Mouse (Mus musculus) C2C12 (cell line): ENCODE data around the gene Dand5.

Source experiments
- CEBPB ChIP-seq: IDR thresholded peaks from one replicate; pipeline ENCODE4 v1.6.1; 2011; ENCODE audit warnings: low read depth, mild to moderate bottlenecking, control low read depth, moderate library complexity
- CTCF ChIP-seq: IDR thresholded peaks from one replicate; pipeline ENCODE4 v1.5.1; 2011; ENCODE audit not compliant: control insufficient read depth, insufficient read depth, insufficient read length
- USF1 ChIP-seq: IDR thresholded peaks from one replicate; pipeline ENCODE4 v1.6.1; 2011; ENCODE audit warnings: low read depth, mild to moderate bottlenecking, control low read depth, moderate library complexity

GRCm38 (mm10) chr8:84780225-84780555 is 42.4 kb downstream of the Dand5 start:
- TF ChIP-seq CTCF: no peak
- no peak for TF ChIP-seq USF1
- TF ChIP-seq CEBPB: no peak
